In the genomic region with DNA sequence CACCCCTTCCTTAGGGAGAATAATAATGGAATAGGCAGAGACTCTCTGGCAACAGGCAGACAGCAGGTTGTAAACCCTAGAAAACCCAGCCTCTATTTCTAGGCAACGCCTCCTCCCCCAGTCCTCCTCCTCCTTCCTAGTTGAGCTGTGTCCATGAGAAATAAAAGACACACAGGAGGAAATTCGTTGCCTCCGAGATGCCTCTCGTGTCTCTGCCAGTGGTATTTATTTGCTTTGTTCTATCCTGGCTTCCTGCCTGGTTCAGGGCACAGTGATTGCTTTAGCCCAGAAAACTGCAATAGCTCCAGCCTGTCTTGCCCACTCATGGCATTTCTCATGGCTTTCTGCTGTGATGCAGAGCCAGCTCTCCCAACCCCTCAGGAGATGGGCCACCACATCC, we compare ENCODE assay signal across 8 mouse cellular contexts. TPM values are rescaled to one million over a fixed set of nuclear protein-coding genes. Genes with fewer than 3 reads are reported as not detected.
DNase-seq lines count a peak whose midpoint lies in the region; ATAC-seq and TF ChIP-seq lines count a peak whose summit lies in the region.

No protein-coding gene starts in this region.

- H3K27me3 ChIP-seq in midbrain, embryonic 13.5 days: no peaks in the 10 kb centered on the region
- no peaks in the 10 kb centered on the region for H3K27me3 ChIP-seq in midbrain, embryonic 10.5 days (ENCODE audit: low read depth, poor library complexity, severe bottlenecking)
- H3K27me3 ChIP-seq in hindbrain, embryonic 16.5 days (replicated peaks; ENCODE audit: control insufficient read depth, insufficient read depth, low read length): no peaks in the 10 kb centered on the region
- H3K27me3 ChIP-seq in midbrain, postnatal 0 days (ENCODE audit: insufficient read depth, low read length): no peaks in the 10 kb centered on the region

- DNase-seq in adrenal gland, adult 2 months: peak; percentile 57
- no peak for DNase-seq in adrenal gland, postnatal 4 days (ENCODE audit: low spot score in 2 of 2)
- no peak for DNase-seq in midbrain, embryonic 10.5 days (ENCODE audit: low spot score)
- DNase-seq in midbrain, postnatal 0 days (ENCODE audit: low spot score): peak; percentile 79
- no peak for DNase-seq in kidney, adult 18-20 months

- no peak overlapping the region for H3K4me2 ChIP-seq in midbrain, embryonic 13.5 days (replicated peaks)
- no peak overlapping the region for H3K4me2 ChIP-seq in hindbrain, embryonic 16.5 days (ENCODE audit: low read length)
- no peak overlapping the region for H3K4me2 ChIP-seq in midbrain, postnatal 0 days (ENCODE audit: low read depth, low read length, poor library complexity, severe bottlenecking)

- peak; percentile 50 for ATAC-seq in midbrain, embryonic 13.5 days
- ATAC-seq in hindbrain, embryonic 16.5 days: peak; percentile 89
- no peak for ATAC-seq in midbrain, postnatal 0 days (ENCODE audit: low FRiP score)
- ATAC-seq in megakaryocyte, adult 5-6 weeks (ENCODE audit: poor library complexity, severe bottlenecking): no peak

- H3K4me3 ChIP-seq in midbrain, embryonic 13.5 days (replicated peaks): no peak overlapping the region
- H3K4me3 ChIP-seq in midbrain, embryonic 10.5 days: no peak overlapping the region
- no peak overlapping the region for H3K4me3 ChIP-seq in hindbrain, embryonic 16.5 days (ENCODE audit: low read length)
- no peak overlapping the region for H3K4me3 ChIP-seq in midbrain, postnatal 0 days (ENCODE audit: low read depth, low read length)

- H3K27ac ChIP-seq in midbrain, embryonic 13.5 days: no peak overlapping the region
- no peak overlapping the region for H3K27ac ChIP-seq in midbrain, embryonic 10.5 days (replicated peaks)
- no peak overlapping the region for H3K27ac ChIP-seq in hindbrain, embryonic 16.5 days (ENCODE audit: low read depth, low read length)
- H3K27ac ChIP-seq in midbrain, postnatal 0 days (ENCODE audit: low read depth, low read length): no peak overlapping the region

- no peak overlapping the region for H3K9ac ChIP-seq in midbrain, embryonic 13.5 days (replicated peaks)
- no peak overlapping the region for H3K9ac ChIP-seq in hindbrain, embryonic 16.5 days (ENCODE audit: low read depth, low read length)
- H3K9ac ChIP-seq in midbrain, postnatal 0 days (replicated peaks; ENCODE audit: low read length, poor library complexity, severe bottlenecking): no peak overlapping the region

- H3K9me3 ChIP-seq in midbrain, embryonic 13.5 days: no peaks in the 10 kb centered on the region
- no peaks in the 10 kb centered on the region for H3K9me3 ChIP-seq in midbrain, embryonic 10.5 days (replicated peaks)
- H3K9me3 ChIP-seq in hindbrain, embryonic 16.5 days (ENCODE audit: control insufficient read depth, low read length): no peaks in the 10 kb centered on the region
- H3K9me3 ChIP-seq in midbrain, postnatal 0 days (ENCODE audit: low read length): no peaks in the 10 kb centered on the region

- no peak for TF ChIP-seq CTCF in midbrain, postnatal 0 days (IDR thresholded peaks at IDR 0.05)

- WGBS in midbrain, embryonic 13.5 days: 33% methylated on average over 4 of the region's 4 CpGs
- 52% methylated on average over 4 of the region's 4 CpGs for WGBS in midbrain, embryonic 10.5 days
- 18% methylated on average over 4 of the region's 4 CpGs for WGBS in hindbrain, embryonic 16.5 days
- 26% methylated on average over 4 of the region's 4 CpGs for WGBS in midbrain, postnatal 0 days

- H3K36me3 ChIP-seq in midbrain, embryonic 13.5 days: no peaks in the 10 kb centered on the region
- H3K36me3 ChIP-seq in midbrain, embryonic 10.5 days: no peaks in the 10 kb centered on the region
- H3K36me3 ChIP-seq in hindbrain, embryonic 16.5 days (ENCODE audit: control insufficient read depth, insufficient read depth, low read length): no peaks in the 10 kb centered on the region
- no peaks in the 10 kb centered on the region for H3K36me3 ChIP-seq in midbrain, postnatal 0 days (ENCODE audit: insufficient read depth, low read length)

- peaks cover 24% of the 10 kb centered on the region for H3K4me1 ChIP-seq in midbrain, embryonic 13.5 days (replicated peaks)
- 0 out of 2 replicates have a peak, but pooled peaks cover 5% of the 10 kb centered on the region for H3K4me1 ChIP-seq in midbrain, embryonic 10.5 days
- H3K4me1 ChIP-seq in hindbrain, embryonic 16.5 days (ENCODE audit: control insufficient read depth, insufficient read depth, low read depth, low read length): peaks cover 11% of the 10 kb centered on the region
- H3K4me1 ChIP-seq in midbrain, postnatal 0 days (ENCODE audit: insufficient read depth, low read length): 0 out of 2 replicates have a peak, but pooled peaks cover 7% of the 10 kb centered on the region

RNA-seq across cellular contexts. Expression of a gene that starts 43.8 kb away (rescaled TPM):
- 10 to 100 TPM; 28.2 to 97.9 TPM for total RNA-seq in adrenal gland, adult 2 months (2021)
- polyA plus RNA-seq in adrenal gland, adult 2 months (2012; rRNA removed): 11.0 and 13.0 TPM in 2 replicates
- 10 to 100 TPM; 56.0 to 58.5 TPM for total RNA-seq in adrenal gland, postnatal 4 days (2021)
- 6.7 and 8.6 TPM in 2 replicates for polyA plus RNA-seq in midbrain, embryonic 13.5 days (2015; fragmentation: Nextera tagmentation; extraction: Ambion mirVana)
- polyA plus RNA-seq in midbrain, embryonic 10.5 days (2016; fragmentation: Nextera tagmentation; extraction: Ambion mirVana): 6.7 and 7.3 TPM in 2 replicates
- polyA plus RNA-seq in hindbrain, embryonic 16.5 days (2015; fragmentation: Nextera tagmentation; extraction: Ambion mirVana): 4.5 TPM in 2 replicates
- 9.5 and 9.7 TPM in 2 replicates for total RNA-seq in midbrain, postnatal 0 days (2014; rRNA removed)
- 4.2 and 5.5 TPM in 2 replicates for polyA plus RNA-seq in midbrain, postnatal 0 days (2015; fragmentation: Nextera tagmentation; extraction: Ambion mirVana)
- total RNA-seq in megakaryocyte, adult 5-6 weeks (2015): 9.0 and 10.7 TPM in 2 replicates
- total RNA-seq in megakaryocyte, adult 5-6 weeks (2017): 15.5 and 17.9 TPM in 2 replicates

Comparison
In these comparisons a context has a peak if more than half of its experiments do, and no peak if none do; other contexts are left out.
1. DNase-seq: peak in adrenal gland, adult 2 months (single experiment) and midbrain, postnatal 0 days (single experiment); none in adrenal gland, postnatal 4 days (0 of 2), midbrain, embryonic 10.5 days (single experiment) and kidney, adult 18-20 months (single experiment).
2. ATAC-seq: peak in midbrain, embryonic 13.5 days (single experiment) and hindbrain, embryonic 16.5 days (single experiment); none in midbrain, postnatal 0 days (single experiment) and megakaryocyte, adult 5-6 weeks (single experiment).